9 mouse cellular contexts compared by ENCODE assay signal in the genomic region with DNA sequence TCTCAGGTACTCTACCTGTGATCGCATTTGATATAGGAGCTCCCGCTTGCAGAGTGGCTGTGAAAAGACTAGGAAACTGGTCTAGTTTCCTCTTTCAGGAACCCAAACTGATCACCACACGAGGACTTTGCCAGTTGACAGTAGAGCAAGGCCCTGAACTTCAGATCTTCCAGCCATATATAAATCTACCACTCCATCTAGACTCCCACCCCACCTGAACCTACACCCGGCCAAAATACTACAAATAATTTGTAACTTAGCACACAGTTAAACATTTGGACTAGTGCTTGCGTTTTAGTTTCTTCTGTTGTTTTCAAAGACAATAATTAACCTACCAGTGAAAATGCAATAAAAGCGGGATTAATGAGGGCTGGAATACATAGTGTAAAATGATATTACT. TPM values are rescaled to one million over a fixed set of nuclear protein-coding genes. Genes with fewer than 3 reads are reported as not detected.
DNase-seq lines count a peak whose midpoint lies in the region; ATAC-seq and TF ChIP-seq lines count a peak whose summit lies in the region.
"Had no signal": no experiment of that assay in that cellular context is flagged by ENCODE, and none has a peak within 500 bp of the region (broad histone marks: within the 10 kb centered on the region; RNA-seq: fewer than 3 reads in every experiment).

No protein-coding gene starts in this region.

- no peaks in the 10 kb centered on the region for H3K27me3 ChIP-seq in cerebellum, adult 2 months (ENCODE audit: control insufficient read depth, insufficient read depth, low read length)
- no peaks in the 10 kb centered on the region for H3K27me3 ChIP-seq in lung, embryonic 16.5 days (ENCODE audit: control insufficient read depth, insufficient read depth, low read depth, low read length)
- H3K27me3 ChIP-seq in limb, embryonic 13.5 days = peaks cover 6% of the 10 kb centered on the region; the same call in 1 of the 2 replicates
- H3K27me3 ChIP-seq in stomach, embryonic 15.5 days (replicated peaks) = 0 out of 2 replicates have a peak, but pooled peaks cover 6% of the 10 kb centered on the region

- peak; percentile 4 for DNase-seq in cerebellum, adult 9-11 months
- DNase-seq in cerebellum, adult 2 months = no peak
- DNase-seq in lung, adult 2 months = no peak
- no peak for DNase-seq in right cerebral cortex, adult 18-20 months
- DNase-seq in adrenal gland, postnatal 36 days = no peak

- no peak overlapping the region for H3K4me3 ChIP-seq in cerebellum, adult 2 months (replicated peaks; ENCODE audit: insufficient read depth, low read depth, low read length)
- H3K4me3 ChIP-seq in lung, embryonic 16.5 days (ENCODE audit: low read length) = peak overlapping the region; percentile 88
- no peak overlapping the region for H3K4me3 ChIP-seq in lung, adult 2 months (replicated peaks; ENCODE audit: extremely low read depth, low read depth, low read length)
- peak overlapping the region; percentile 83 for H3K4me3 ChIP-seq in limb, embryonic 13.5 days
- H3K4me3 ChIP-seq in stomach, embryonic 15.5 days (replicated peaks) = peak overlapping the region; percentile 89; the same call in 1 of the 2 replicates

- no peaks in the 10 kb centered on the region for H3K4me1 ChIP-seq in cerebellum, adult 2 months (ENCODE audit: control insufficient read depth, insufficient read depth, low read length)
- peaks cover 3% of the 10 kb centered on the region; the same call in 1 of the 2 replicates for H3K4me1 ChIP-seq in lung, embryonic 16.5 days (replicated peaks; ENCODE audit: control insufficient read depth, insufficient read depth, low read length)
- H3K4me1 ChIP-seq in lung, adult 2 months (ENCODE audit: control insufficient read depth, insufficient read depth, low read length) = peaks cover 3% of the 10 kb centered on the region
- H3K4me1 ChIP-seq in limb, embryonic 13.5 days = peaks cover 9% of the 10 kb centered on the region
- peaks cover 8% of the 10 kb centered on the region; the same call in 1 of the 2 replicates for H3K4me1 ChIP-seq in stomach, embryonic 15.5 days

- H3K27ac ChIP-seq in cerebellum, adult 2 months (ENCODE audit: insufficient read depth, low read length) = no peak overlapping the region
- no peak overlapping the region for H3K27ac ChIP-seq in lung, embryonic 16.5 days (ENCODE audit: low read length)
- no peak overlapping the region for H3K27ac ChIP-seq in limb, embryonic 13.5 days
- no peak overlapping the region for H3K27ac ChIP-seq in stomach, embryonic 15.5 days

- H3K9ac ChIP-seq in lung, embryonic 16.5 days (ENCODE audit: low read length) = no peak overlapping the region
- no peak overlapping the region for H3K9ac ChIP-seq in limb, embryonic 13.5 days
- H3K9ac ChIP-seq in stomach, embryonic 15.5 days = no peak overlapping the region

- peak overlapping the region; percentile 81 for H3K4me2 ChIP-seq in lung, embryonic 16.5 days (ENCODE audit: low read depth, low read length)
- peak overlapping the region; percentile 84 for H3K4me2 ChIP-seq in limb, embryonic 13.5 days (replicated peaks)
- peak overlapping the region; percentile 78 for H3K4me2 ChIP-seq in stomach, embryonic 15.5 days

- TF ChIP-seq POLR2A in cerebellum, adult 2 months (IDR thresholded peaks at IDR 0.05; ENCODE audit: borderline replicate concordance, insufficient read depth, low read length) = no peak
- TF ChIP-seq POLR2A in lung, adult 2 months (IDR thresholded peaks at IDR 0.05; ENCODE audit: borderline replicate concordance, extremely low read depth, low read depth, low read length) = no peak

- WGBS in cerebellum, adult 2 months = 82% methylated on average over 6 of the region's 6 CpGs
- WGBS in lung, embryonic 16.5 days = 81% methylated on average over 6 of the region's 6 CpGs
- WGBS in lung, adult 2 months = 78% methylated on average over 6 of the region's 6 CpGs
- 81% methylated on average over 6 of the region's 6 CpGs for WGBS in limb, embryonic 13.5 days
- WGBS in stomach, embryonic 15.5 days = 81% methylated on average over 6 of the region's 6 CpGs

- no peak for TF ChIP-seq CTCF in cerebellum, adult 2 months (IDR thresholded peaks at IDR 0.05; ENCODE audit: borderline replicate concordance, insufficient read depth, low read depth, low read length)
- no peak for TF ChIP-seq CTCF in lung, adult 2 months (IDR thresholded peaks at IDR 0.05; ENCODE audit: insufficient read depth, low read length)

- no peaks in the 10 kb centered on the region for H3K9me3 ChIP-seq in lung, embryonic 16.5 days (ENCODE audit: control insufficient read depth, low read length)
- H3K9me3 ChIP-seq in limb, embryonic 13.5 days = no peaks in the 10 kb centered on the region
- H3K9me3 ChIP-seq in stomach, embryonic 15.5 days = no peaks in the 10 kb centered on the region

- no peak for ATAC-seq in lung, embryonic 16.5 days (ENCODE audit: low read depth)
- no peak; the same call in 1 of the 2 replicates for ATAC-seq in limb, embryonic 13.5 days (ENCODE audit: low FRiP score, low read depth)
- no peak for ATAC-seq in stomach, embryonic 15.5 days (ENCODE audit: insufficient read depth, low FRiP score, low read depth)

- H3K36me3 ChIP-seq in lung, embryonic 16.5 days (ENCODE audit: control insufficient read depth, insufficient read depth, low read length) = peaks cover 2% of the 10 kb centered on the region; the same call in 1 of the 2 replicates
- H3K36me3 ChIP-seq in limb, embryonic 13.5 days = 0 out of 2 replicates have a peak, but pooled peaks cover 2% of the 10 kb centered on the region
- H3K36me3 ChIP-seq in stomach, embryonic 15.5 days = no peaks in the 10 kb centered on the region

RNA-seq across cellular contexts. Expression of a gene that starts 0.4 kb away (rescaled TPM):
- polyA plus RNA-seq in cerebellum, adult 2 months (2012; rRNA removed) = 3.0 and 3.2 TPM in 2 replicates
- 20.7 and 21.6 TPM in 2 replicates for polyA plus RNA-seq in lung, embryonic 16.5 days (2015; fragmentation: Nextera tagmentation; extraction: Ambion mirVana)
- 0.91 and 1.3 TPM in 2 replicates for polyA plus RNA-seq in lung, adult 2 months (2012; rRNA removed)
- polyA plus RNA-seq in limb, embryonic 13.5 days (2015; fragmentation: Nextera tagmentation; extraction: Ambion mirVana) = 24.9 and 28.0 TPM in 2 replicates
- 16.4 and 17.7 TPM in 2 replicates for polyA plus RNA-seq in stomach, embryonic 15.5 days (2015; fragmentation: Nextera tagmentation; extraction: Ambion mirVana)
- total RNA-seq in adrenal gland, postnatal 36 days (2021) = 1 to 10 TPM; 2.9 to 3.2 TPM

RNA-seq across cellular contexts. Expression of a gene that starts 43.9 kb away (rescaled TPM):
- polyA plus RNA-seq in cerebellum, adult 2 months (2012; rRNA removed) = 1,847 and 1,940 TPM in 2 replicates
- 19.8 and 21.1 TPM in 2 replicates for polyA plus RNA-seq in lung, embryonic 16.5 days (2015; fragmentation: Nextera tagmentation; extraction: Ambion mirVana)
- polyA plus RNA-seq in lung, adult 2 months (2012; rRNA removed) = 17.4 and 21.5 TPM in 2 replicates
- 15.8 and 17.5 TPM in 2 replicates for polyA plus RNA-seq in limb, embryonic 13.5 days (2015; fragmentation: Nextera tagmentation; extraction: Ambion mirVana)
- polyA plus RNA-seq in stomach, embryonic 15.5 days (2015; fragmentation: Nextera tagmentation; extraction: Ambion mirVana) = 16.7 and 17.5 TPM in 2 replicates
- total RNA-seq in adrenal gland, postnatal 36 days (2021) = 10 to 100 TPM; 16.1 to 21.6 TPM

RNA-seq across cellular contexts. Expression of a gene that starts 56.7 kb away (rescaled TPM):
- not detected in 2 replicates for polyA plus RNA-seq in cerebellum, adult 2 months (2012; rRNA removed)
- polyA plus RNA-seq in lung, embryonic 16.5 days (2015; fragmentation: Nextera tagmentation; extraction: Ambion mirVana) = not detected in 2 replicates
- 0.10 TPM in 1 of 2 replicates, not detected in the other for polyA plus RNA-seq in lung, adult 2 months (2012; rRNA removed)
- polyA plus RNA-seq in limb, embryonic 13.5 days (2015; fragmentation: Nextera tagmentation; extraction: Ambion mirVana) = not detected in 2 replicates
- polyA plus RNA-seq in stomach, embryonic 15.5 days (2015; fragmentation: Nextera tagmentation; extraction: Ambion mirVana) = not detected in 2 replicates
- total RNA-seq in adrenal gland, postnatal 36 days (2021) = not detected
- polyA plus RNA-seq: C2C12 had no signal

Comparison
In these comparisons a context has a peak if more than half of its experiments do, and no peak if none do; other contexts are left out.
1. H3K4me3 ChIP-seq: peak in lung, embryonic 16.5 days (single experiment), limb, embryonic 13.5 days (single experiment) and stomach, embryonic 15.5 days (single experiment); none in cerebellum, adult 2 months (single experiment) and lung, adult 2 months (single experiment).
2. RNA of a gene that starts 43.9 kb away (polyA plus RNA-seq): 1,847 to 1,940 TPM in cerebellum, adult 2 months; 17.4 to 21.5 TPM in lung, adult 2 months, 19.8 to 21.1 TPM in lung, embryonic 16.5 days, 15.8 to 17.5 TPM in limb, embryonic 13.5 days and 16.7 to 17.5 TPM in stomach, embryonic 15.5 days; every median in the first group is over 10 times any median in the second.
3. Peak in every context shown above with its lines, with median percentiles within 50 percentile points of each other: H3K4me2 ChIP-seq.